Mouse (Mus musculus) brown adipose tissue, adult 24 weeks (tissue): ENCODE measurements around the gene Atg7. TPM values are rescaled to one million over a fixed set of nuclear protein-coding genes. Genes with fewer than 3 reads are reported as not detected.

Source experiments
- H3K27ac ChIP-seq: fragments of 200-500 bp; replicated peaks from 2 replicates; pipeline ENCODE4 v1.5.1; 2012; ENCODE audit warnings: low read depth, mild to moderate bottlenecking, low read length
- H3K4me1 ChIP-seq: fragments of 200-500 bp; 2 replicates; pipeline ENCODE4 v1.6.1; 2012; ENCODE audit warnings: low read length, mixed read lengths; ENCODE audit not compliant: control insufficient read depth, insufficient read depth, insufficient read length
- H3K4me3 ChIP-seq: fragments of 200-500 bp; 2 replicates; pipeline ENCODE4 v1.5.1; 2012; ENCODE audit warnings: low read depth, mild to moderate bottlenecking, low read length, moderate library complexity; ENCODE audit not compliant: insufficient read depth
- polyA plus RNA-seq: library from polyadenylated mRNA; stranded (reverse); fragments of >200 nt; gene quantifications from 2 replicates; pipeline ENCODE4 v1.2.4, GENCODE M21; 2012; ENCODE audit not compliant: missing spikeins, insufficient read depth, insufficient read length

Atg7 gene
- polyA plus RNA-seq, 1 experiment = 20.5 TPM

- Histone ChIP-seq H3K4me1 (peaks cover 67% of the 10 kb centered on the region), H3K4me3 (no peak overlapping the region), H3K27ac (peak overlapping the region; percentile 40; the same call in 1 of the 2 replicates)
Observed at GRCm38 (mm10) chr6:114868656-114869055, 225.8 kb downstream of the Atg7 start.

GRCm38 (mm10) chr6:114869501-114870076, 226.7 kb downstream of the Atg7 start:
- Histone ChIP-seq H3K27ac (peak overlapping the region; percentile 40), H3K4me3 (no peak overlapping the region), H3K4me1 (peaks cover 65% of the 10 kb centered on the region)

- no peak overlapping the region for H3K27ac ChIP-seq
- peaks cover 62% of the 10 kb centered on the region for H3K4me1 ChIP-seq
- no peak overlapping the region for H3K4me3 ChIP-seq
Observed at GRCm38 (mm10) chr6:114871010-114871660, 228.2 kb downstream of the Atg7 start.

- Histone ChIP-seq H3K4me1 (peaks cover 61% of the 10 kb centered on the region), H3K27ac (peak overlapping the region; percentile 97), H3K4me3 (peak overlapping the region; percentile 61)
Observed at GRCm38 (mm10) chr6:114873808-114874137, 230.9 kb downstream of the Atg7 start.

GRCm38 (mm10) chr6:114874138-114874928, 231.4 kb downstream of the Atg7 start:
- Histone ChIP-seq H3K27ac (peak overlapping the region; percentile 97), H3K4me1 (peaks cover 60% of the 10 kb centered on the region)

GRCm38 (mm10) chr6:114875018-114875558, 232.2 kb downstream of the Atg7 start:
- H3K27ac ChIP-seq = peak overlapping the region; percentile 97
- peak overlapping the region; percentile 61 for H3K4me3 ChIP-seq
- peaks cover 54% of the 10 kb centered on the region for H3K4me1 ChIP-seq

More at GRCm38 (mm10) chr6:114874138-114874928, 231.4 kb downstream of the Atg7 start:
- H3K4me3 ChIP-seq = peak overlapping the region; percentile 61

- Histone ChIP-seq H3K4me3 (no peak overlapping the region), H3K27ac (peak overlapping the region; percentile 97)
Observed at GRCm38 (mm10) chr6:114876033-114876432, 233.1 kb downstream of the Atg7 start.

GRCm38 (mm10) chr6:114876546-114876945, 233.6 kb downstream of the Atg7 start:
- no peak overlapping the region for H3K4me3 ChIP-seq
- peak overlapping the region; percentile 97 for H3K27ac ChIP-seq
- H3K4me1 ChIP-seq = peaks cover 56% of the 10 kb centered on the region

More at GRCm38 (mm10) chr6:114876033-114876432, 233.1 kb downstream of the Atg7 start:
- peaks cover 56% of the 10 kb centered on the region for H3K4me1 ChIP-seq

GRCm38 (mm10) chr6:114878841-114879520, 236.1 kb downstream of the Atg7 start:
- H3K27ac ChIP-seq = peak overlapping the region; percentile 42; the same call in 1 of the 2 replicates

GRCm38 (mm10) chr6:114880798-114881197, 237.9 kb downstream of the Atg7 start:
- H3K27ac ChIP-seq = 0 out of 2 replicates have a peak overlapping the region, but pooled peaks have one; percentile 14
- H3K4me1 ChIP-seq = peaks cover 66% of the 10 kb centered on the region
- no peak overlapping the region for H3K4me3 ChIP-seq

More at GRCm38 (mm10) chr6:114878841-114879520, 236.1 kb downstream of the Atg7 start:
- H3K4me1 ChIP-seq = peaks cover 64% of the 10 kb centered on the region
- H3K4me3 ChIP-seq = no peak overlapping the region

- Histone ChIP-seq H3K27ac (peak overlapping the region; percentile 95), H3K4me1 (peaks cover 67% of the 10 kb centered on the region), H3K4me3 (no peak overlapping the region)
Observed at GRCm38 (mm10) chr6:114882212-114882611, 239.3 kb downstream of the Atg7 start.

GRCm38 (mm10) chr6:114882675-114883074, 239.8 kb downstream of the Atg7 start:
- H3K27ac ChIP-seq = peak overlapping the region; percentile 95
- H3K4me1 ChIP-seq = peaks cover 68% of the 10 kb centered on the region
- H3K4me3 ChIP-seq = no peak overlapping the region

- peak overlapping the region; percentile 29 for H3K4me3 ChIP-seq
- H3K27ac ChIP-seq = peak overlapping the region; percentile 95
- peaks cover 66% of the 10 kb centered on the region for H3K4me1 ChIP-seq
Observed at GRCm38 (mm10) chr6:114883261-114883740, 240.4 kb downstream of the Atg7 start.

- H3K4me3 ChIP-seq = no peak overlapping the region
- peaks cover 57% of the 10 kb centered on the region for H3K4me1 ChIP-seq
- peak overlapping the region; percentile 95; the same call in 1 of the 2 replicates for H3K27ac ChIP-seq
Observed at GRCm38 (mm10) chr6:114885129-114885528, 242.2 kb downstream of the Atg7 start.
